Mouse (Mus musculus) megakaryocyte progenitor cell, adult 5-6 weeks (primary cell): ENCODE data around the gene Chid1. TPM values are rescaled to one million over a fixed set of nuclear protein-coding genes. Genes with fewer than 3 reads are reported as not detected.

Experiments used
- ATAC-seq: replicated peaks from 2 replicates; pipeline ENCODE4 v1.8.0; 2016; ENCODE audit warnings: mild to moderate bottlenecking, moderate TSS enrichment, inconsistent platforms; ENCODE audit not compliant: poor library complexity
- total RNA-seq, 2 experiments: library from RNA; stranded (forward) in 1 of 2; stranded (reverse) in 1 of 2; fragments of 157-497, 149-512 nt in 1 of 2; fragments of 200-1000 nt in 1 of 2; gene quantifications; 2 replicates each; pipeline versions ENCODE4 v1.2.3 to v1.2.4; 2015 to 2017

Chid1 gene
- total RNA-seq, 2 experiments from 2014 or later: 5.8 to 38.7 TPM

- no peak for ATAC-seq
These were observed 29.5 kb downstream of the Chid1 start for GRCm38 (mm10) chr7:141510196-141510595.

GRCm38 (mm10) chr7:141508160-141508559 lies 31.5 kb downstream of the Chid1 start:
- no peak for ATAC-seq

DNA sequence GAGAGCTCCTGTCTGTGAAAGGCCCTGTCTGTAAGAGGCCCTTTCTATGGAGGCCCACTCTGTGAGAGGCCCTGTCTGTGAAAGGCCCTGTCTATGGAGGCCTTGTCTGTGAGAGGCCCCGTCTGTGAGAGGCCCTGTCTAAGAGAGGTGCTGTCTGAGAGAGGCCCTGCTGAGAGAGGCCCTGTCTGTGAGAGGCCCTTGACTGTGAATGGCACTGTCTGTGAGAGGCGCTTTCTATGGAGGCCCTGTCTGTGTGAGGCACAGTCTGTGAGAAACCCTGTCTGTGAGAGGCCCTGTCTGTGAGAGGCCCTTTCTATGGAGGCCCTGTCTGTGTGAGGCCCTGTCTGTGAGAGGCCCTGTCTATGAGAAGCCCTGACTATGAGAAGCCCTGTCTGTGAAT lies 33.4 kb downstream of the Chid1 start:
- ATAC-seq: no peak

DNA sequence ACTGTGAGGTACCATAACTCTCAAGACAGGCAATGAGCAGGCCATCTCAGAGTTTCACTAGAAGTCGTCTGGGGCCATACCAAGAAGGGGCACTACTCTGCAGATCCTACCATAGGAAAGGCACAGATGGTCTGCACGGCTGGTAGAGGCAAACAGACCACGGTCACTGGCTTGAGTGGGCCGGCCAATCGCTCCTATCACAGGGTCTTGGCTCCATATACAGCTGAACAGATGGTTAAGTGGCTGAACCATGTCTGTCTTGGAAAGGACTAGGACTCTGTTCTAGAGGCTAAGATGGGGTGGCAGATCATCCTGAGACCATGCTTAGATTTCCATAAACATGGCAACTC lies 37.1 kb downstream of the Chid1 start:
- no peak for ATAC-seq

- 0 out of 2 replicates have a peak, but pooled peaks have one; percentile 20 for ATAC-seq
These were observed 37.7 kb downstream of the Chid1 start for GRCm38 (mm10) chr7:141501820-141502555.

DNA sequence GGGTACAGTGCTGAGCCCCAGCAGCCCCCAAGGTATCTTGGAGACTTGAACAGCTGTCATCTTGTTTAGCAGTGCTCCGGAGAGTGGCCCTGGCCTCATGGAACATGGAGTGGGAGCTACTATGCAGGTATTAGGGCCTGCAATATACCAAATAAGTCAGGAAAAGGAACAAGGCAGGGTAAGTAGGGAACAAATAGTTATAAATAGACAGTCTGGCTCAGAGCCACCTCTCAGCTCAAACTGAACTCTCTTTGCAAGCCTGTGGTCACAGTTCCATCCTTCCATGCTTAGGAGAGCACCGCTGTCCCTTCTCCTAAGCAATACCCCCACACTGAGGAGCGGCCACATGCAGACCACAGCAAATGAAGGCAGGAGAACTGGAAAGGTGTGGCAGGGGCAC lies 42.1 kb downstream of the Chid1 start:
- ATAC-seq: no peak

DNA sequence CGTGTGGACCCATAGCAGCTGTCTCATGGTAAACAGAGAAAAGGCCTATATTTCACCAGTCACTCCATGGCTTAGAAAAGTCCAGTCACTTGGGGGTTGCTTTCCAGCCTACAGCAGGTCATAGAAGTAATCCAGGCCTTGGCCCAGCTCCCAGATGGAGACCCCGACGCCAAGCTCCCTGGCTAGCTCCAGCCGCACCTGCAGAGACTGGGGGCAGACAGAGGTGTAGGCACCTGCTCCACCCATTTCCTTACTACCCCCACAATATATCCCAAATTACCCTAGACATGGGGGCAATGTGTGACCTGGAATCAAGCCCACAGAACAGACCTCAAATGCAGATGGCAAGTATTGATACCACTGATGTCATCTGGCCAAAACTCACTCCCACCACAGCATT lies 43.7 kb downstream of the Chid1 start:
- ATAC-seq: no peak

- no peak for ATAC-seq
These were observed 44.3 kb downstream of the Chid1 start for GRCm38 (mm10) chr7:141495379-141495778.

GRCm38 (mm10) chr7:141493729-141494128 lies 45.9 kb downstream of the Chid1 start:
- no peak for ATAC-seq

- no peak for ATAC-seq
These were observed 46.9 kb downstream of the Chid1 start for GRCm38 (mm10) chr7:141492738-141493137.

DNA sequence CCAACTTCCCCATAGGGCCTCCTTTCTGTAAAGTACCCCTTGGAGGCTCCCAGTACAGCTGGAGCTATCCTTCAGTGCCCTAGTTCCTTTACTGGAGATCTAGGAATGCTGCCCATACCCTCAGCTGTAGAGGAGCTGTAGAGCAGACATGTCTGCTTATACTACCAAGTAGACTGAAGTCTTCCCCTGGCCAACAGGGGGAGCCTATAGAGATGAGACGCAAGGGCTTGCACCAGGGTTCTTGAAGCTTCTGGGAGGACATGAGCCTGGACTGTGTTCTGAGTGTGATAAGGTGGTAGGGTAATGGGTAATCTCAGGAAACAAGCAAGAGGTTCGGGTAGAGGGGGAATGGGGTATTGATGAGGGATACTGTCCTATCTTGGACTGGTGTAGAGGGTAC lies 48.5 kb downstream of the Chid1 start:
- ATAC-seq: peak; percentile 80

- ATAC-seq: no peak
These were observed 52.5 kb downstream of the Chid1 start for GRCm38 (mm10) chr7:141487141-141487540.

DNA sequence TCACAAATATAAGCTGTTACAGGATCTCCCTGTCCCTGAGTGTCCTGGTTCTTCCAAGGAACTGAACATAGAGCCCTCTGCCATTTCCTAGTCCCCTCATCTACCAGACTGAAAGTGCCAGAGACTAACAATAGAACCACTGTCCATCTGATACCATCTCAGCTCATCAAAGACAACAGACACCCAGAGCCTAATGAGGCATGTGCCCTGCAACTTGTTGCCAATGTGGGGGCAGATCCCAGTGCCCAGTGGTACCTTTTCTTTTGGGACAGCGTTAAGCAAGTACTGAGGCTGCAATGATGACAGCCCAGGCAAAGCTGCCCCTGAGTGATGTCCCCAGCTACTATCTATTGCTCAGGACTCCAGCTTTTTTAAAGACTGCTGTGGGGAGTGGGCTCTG lies 53.4 kb downstream of the Chid1 start:
- no peak for ATAC-seq

DNA sequence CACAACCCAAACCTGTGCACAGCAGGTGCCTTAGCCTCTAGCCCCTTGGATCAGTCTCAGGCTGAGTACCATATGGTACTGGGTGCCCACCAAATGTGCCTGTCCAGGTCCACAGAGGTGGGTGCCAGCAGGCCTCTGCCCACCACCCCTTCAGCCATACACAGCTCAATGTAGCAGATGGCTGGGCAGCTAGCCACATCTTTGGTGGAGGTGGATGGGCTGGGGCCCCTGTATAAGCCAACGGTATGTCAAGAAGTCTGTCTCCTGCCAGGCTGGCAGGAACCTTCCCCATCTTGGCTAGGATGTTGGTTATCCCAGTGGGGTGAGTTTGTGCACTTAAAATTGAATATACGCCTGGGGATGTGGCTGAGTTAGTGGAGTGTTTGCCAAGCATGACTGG lies 54.1 kb downstream of the Chid1 start:
- ATAC-seq: no peak

DNA sequence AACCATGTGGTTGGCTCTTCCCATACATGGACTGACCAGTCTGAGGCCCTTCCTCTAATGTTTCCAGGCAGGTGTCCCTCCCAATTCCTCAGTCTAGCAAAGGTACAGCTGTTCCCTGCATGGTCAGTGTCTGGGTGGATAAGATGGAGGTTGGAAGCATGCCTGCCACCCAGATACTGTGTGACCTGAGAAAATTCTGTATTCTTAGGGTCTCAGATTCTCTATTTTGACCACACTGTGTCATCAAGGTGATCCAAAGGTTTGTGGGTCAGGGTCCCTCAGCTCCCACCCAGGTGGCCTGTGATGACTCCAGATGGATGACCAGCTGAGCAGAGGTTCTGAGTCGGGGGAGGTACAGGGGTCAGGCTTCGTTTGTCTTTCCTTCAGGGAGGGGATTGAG lies 54.5 kb downstream of the Chid1 start:
- ATAC-seq: no peak

DNA sequence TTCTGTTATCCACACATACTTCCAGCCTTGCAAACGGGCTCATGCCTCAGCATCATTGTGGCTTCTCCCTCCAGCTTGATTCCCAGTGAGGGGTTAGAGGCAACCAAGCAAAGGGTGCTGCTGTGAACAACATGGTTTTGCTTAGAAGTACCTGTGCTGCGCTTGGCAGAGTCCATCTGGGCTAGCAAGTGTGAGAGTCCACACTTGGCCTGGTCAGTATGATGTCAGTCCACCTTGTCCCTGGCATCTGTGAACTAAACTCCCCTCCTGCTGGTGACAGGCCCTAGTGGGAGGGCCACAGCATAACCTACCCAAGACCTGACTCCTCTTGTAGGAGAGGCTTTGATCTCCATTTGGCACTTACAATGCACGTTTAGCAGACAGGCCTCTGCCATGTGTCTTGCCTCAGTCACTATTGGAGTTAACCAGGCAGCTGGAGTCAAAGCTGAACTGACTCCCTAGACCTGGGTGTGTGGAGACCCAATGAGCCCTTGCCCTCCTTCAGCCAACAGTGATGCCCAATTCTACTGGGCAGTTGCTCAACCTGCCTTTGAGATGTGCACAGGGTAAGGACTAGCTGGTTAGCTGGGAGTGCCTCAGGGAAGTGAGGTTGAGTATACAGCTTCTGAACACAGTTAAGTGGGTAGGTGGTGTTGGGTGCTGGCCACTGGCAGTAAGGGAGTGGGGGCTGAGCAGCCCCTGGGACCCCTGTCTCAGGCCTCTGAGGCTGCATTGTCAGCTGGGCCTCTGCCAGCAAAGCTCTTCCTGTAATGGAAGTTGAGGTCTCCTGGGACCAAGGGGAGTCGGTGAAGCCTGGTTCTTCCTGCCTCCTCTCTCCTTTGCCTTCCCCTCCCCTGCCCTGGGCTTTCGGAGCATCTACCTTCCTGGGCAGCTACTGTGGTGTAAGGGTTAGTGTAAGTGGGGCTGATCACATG lies 55.2 kb downstream of the Chid1 start:
- ATAC-seq: no peak

GRCm38 (mm10) chr7:141483114-141483653 lies 56.5 kb downstream of the Chid1 start:
- ATAC-seq: no peak

DNA sequence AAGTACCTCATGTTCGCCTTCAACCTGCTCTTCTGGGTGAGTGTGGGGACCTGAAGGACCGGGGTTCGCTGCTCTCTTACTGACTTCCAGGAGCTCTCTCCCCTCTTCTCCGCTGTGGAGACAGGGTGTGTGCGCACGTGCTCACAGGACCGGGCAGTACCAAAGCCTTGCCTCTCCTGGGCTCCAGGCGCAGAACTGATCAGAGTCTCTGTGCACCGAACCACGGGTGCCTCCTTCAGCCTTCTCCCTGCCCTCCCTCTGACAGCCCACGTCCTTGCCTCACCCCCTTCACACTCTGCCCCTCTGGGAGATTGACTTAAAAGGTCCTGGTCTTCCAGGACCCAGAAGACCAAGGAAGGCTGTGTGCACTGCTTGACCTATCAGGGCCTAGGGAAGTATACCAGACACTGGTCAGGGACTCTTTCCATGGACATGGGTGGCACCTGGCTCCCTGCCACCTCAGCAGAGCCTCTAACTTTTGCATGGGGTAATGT lies 57.1 kb downstream of the Chid1 start:
- no peak for ATAC-seq

DNA sequence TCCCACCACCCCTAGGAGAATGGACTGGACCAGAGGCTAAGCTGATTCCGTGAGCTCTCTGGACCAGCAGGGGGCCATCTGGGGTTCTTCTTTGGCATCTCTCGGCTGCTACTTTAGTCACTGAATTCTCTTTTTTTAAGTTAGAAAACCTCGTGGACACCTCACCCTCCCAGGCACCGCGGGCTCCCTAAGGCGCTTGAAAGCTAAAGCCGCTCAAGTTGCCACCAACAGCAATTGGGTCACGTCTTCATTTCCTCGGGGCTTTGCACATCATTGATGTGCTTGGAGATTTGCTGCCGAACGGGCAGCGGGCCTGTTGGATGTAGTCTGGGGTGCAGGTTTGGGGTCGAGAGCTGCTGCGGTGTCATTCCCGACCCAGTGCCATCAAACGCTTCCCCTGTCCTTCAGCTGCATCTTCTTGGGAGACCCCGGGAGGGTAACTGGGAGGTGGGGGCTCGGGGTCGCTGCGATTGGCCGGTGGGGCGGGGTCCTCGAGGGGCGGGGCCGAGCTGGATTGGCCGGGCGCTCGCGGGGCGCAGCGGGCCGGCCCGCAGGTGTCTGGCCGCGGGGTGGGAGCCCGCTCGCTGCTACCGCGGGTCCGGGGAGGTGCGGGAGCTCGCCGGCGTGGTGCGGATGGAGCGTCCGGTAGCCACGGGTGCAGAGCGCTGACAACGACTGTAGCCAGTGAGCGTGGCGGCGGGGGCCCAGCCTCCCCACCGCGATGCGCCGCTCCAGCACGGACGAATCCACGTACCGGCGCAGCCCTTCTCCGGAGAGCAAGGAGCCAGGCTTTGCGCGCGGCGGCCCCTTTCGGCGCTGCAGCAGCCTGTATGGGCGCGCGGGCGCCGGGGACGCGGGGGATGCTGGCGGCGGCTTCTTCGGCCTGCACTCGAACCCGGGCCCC lies 57.9 kb downstream of the Chid1 start:
- peak; percentile 27 for ATAC-seq

DNA sequence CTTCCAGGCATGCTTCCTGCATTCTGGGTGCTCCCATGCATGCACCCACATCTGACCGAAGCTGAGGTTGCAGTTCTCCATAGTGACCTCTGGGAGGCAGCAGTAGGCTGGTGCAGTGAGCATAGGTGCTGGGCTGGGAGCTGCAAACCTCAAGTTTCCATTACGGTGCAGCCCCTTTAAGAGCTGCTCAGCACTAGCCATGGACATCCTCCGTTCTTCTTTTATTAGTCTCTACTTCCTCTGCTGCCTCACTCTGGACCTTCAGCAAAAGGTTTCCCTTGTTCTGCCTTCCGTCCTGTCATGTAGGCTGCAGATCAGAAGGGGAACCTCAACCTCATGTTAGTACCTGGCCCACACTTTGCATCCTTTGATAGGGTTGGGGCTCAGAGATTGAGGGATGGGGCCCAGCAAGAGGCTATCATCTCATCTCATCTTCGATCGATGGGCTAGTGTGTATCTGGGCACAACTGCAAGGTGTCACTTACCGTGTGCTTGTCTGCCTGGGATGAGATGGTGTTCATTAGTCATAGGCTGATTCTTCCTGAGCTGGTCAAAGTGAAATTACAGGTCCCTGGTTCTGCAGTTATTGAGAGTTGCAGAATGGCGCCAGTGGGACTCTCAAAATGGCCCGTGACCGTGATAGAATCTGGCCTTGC lies 58.7 kb downstream of the Chid1 start:
- peak; percentile 75 for ATAC-seq
